Mouse (Mus musculus) liver, postnatal 0 days (tissue): ENCODE data around the gene Abcb8.

Source experiments
- CTCF ChIP-seq: sonication (generic); IDR thresholded peaks from 2 replicates; pipeline ENCODE4 v1.5.1; 2016; ENCODE audit warnings: antibody characterized with exemption, low read depth
- EP300 ChIP-seq: IDR thresholded peaks from 2 replicates; pipeline ENCODE4 v1.6.1; 2016; ENCODE audit warnings: antibody characterized with exemption, low read depth, mild to moderate bottlenecking

DNA sequence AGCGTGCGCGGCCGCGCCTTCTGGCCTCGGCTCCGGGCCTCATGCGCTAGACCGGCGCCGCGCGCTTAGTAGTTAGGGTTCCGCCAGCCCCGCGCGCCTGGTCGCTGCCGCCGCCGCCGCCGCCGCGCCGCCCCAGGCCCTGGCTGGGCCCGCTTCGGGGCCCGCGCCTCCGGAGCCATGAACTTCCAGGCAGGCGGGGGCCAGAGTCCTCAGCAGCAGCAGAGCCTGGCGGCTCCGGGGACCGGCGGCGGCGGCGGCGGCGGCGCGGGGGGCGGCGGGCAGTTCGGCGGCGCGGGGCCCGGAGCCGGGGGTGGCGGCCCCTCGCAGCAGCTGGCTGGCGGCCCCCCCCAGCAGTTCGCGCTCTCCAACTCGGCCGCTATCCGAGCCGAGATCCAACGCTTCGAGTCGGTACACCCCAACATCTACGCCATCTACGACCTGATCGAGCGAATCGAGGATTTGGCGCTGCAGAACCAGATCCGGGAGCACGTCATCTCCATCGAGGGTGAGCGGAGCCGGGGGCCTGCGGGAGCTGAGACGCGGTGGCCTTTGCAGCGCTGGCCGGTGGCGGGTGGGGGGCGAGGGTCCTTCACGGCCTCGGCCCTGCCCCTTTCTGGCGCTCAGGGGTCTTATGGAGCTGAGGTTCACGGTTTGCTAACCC lies 58.7 kb downstream of the Abcb8 start, which contains the start of gene Agap3:
- TF ChIP-seq EP300: no peak
- no peak for TF ChIP-seq CTCF
